Mouse (Mus musculus) cerebellum, adult 8-10 months (tissue): ENCODE data around the gene Kynu.

Experiments
- DNase-seq: peaks from one replicate; pipeline ENCODE4 v3.0.0; 2022

The Kynu gene

DNA sequence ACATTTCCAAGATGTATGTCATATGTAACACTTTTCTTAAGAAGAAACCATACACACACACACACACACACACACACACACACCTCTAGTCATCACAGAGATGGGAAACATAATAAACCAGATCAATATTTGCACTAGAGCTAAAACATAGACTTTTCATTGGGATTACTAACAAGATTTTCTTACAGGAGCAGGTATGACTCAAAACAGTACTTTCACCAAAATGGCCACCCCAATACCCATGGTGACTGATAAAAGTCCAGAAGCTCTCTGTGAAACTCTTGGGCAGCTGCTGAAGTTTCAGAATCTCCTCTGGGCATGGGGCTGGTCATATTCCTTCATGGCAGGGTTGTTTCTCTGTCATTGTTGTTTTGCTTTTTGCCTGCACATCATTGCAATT, 114.5 kb downstream of the Kynu start:
- DNase-seq, result no peak

DNA sequence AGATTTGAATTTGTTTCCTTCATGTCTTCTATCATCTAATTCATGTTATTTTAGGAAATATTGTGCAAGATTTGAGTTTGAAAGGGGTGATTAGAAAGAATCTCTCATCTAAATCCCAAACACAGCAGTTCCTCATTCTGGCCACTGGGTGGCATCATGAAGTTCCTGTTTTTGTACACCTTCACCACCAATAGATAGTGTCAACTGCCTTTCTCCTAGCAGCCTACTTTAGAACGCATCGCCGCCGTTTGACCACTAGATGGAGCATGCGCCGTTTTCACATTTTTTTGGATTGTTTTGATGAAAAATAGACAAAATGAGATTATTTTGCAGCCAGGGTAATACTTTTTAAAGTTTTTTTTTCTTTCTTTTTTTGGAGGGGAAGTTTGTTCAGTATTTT, 118.5 kb downstream of the Kynu start:
- peak; percentile 20 for DNase-seq

DNA sequence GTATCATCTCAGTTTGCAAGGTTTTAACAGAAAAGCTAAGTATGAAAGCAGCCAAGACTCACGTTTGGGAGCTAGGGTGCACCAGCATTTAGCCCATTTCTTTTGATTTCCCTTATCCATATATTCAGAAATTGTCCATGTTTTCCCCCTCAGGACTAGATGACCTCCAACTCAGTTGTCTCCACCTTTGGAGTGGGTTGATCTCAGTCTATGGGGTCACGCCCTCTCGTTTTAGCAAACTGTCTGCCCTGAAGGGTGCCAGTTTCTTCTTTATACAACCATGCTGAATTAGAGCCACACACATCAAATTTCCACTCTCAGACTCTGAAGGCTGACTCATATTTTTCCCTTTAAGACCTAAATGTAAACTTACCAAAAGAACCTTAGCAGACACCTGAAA, 119.0 kb downstream of the Kynu start:
- no peak for DNase-seq

DNA sequence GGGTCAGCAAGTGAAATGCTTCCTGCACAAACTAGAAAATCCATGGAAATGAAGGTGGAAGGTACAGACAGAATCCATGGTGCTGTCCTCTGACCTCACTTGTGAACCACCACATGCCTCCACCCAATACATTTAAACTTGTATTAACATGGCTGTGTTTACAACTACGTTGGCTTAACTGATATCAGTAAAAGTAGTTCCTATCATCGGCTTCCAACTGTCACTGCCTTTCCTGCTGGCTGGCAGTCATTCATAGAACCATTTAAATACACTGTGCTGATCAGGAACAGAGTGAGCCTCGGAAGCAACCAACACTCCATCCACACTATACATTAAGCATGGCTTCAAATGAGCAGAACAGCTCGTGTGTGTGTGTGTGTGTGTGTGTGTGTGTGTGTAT, 120.1 kb downstream of the Kynu start:
- DNase-seq, result no peak

DNA sequence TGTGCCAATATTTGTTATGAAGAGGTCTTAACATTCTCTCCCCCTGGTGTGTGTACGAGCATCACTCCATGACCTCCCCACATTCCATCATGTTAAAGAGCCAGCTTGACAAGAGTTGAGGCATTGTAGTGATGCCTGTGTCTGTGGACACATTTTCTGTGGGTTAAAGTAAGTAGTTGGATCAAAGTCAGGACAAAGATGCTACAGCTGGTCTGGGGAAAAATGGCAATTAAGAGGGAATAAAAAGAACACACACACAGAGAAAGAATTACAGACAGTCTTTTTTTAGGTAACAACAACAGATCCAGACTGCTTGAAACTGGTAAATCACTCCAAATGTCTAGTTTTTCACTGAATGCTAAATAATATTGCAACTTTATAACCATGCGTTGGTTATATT, 135.3 kb downstream of the Kynu start:
- DNase-seq, result no peak

DNA sequence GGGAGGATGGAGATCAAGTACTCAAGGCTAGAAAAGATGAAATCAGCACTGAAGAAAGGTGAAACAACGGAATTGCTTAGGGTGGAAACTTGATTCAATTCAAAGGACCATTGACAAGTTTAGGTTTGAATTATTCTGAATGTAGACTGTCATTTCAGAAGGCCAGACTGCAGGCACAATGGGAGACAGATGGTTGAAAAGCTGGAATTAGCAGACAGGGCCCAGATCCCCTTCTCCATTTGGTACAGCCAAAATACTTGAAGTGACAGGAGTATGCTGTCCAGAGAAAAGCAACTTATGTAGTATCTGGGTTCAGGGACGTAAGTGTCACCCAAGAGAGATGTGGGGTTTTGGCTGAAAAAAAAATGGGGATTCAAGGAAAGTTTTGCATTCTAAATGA, 136.2 kb downstream of the Kynu start:
- DNase-seq, result no peak

DNA sequence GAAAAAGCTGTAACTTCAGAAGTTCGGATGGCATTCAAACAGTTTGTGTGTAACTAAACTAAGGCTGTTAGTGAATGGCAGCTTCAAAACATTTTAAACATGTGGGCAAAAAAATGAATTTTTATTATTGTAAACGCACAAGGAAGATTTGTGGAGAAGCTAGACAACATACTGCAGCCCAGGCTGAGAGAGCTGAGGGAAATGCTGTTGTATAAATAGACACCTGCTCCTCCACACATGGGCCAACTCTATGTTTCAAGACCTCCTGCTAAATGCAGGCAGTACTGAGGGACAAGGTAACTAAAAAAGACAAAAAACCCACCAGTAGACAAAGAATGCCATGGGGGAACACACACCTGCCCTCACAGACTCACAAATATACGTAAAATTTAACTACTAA, 140.5 kb downstream of the Kynu start:
- DNase-seq, result no peak

DNA sequence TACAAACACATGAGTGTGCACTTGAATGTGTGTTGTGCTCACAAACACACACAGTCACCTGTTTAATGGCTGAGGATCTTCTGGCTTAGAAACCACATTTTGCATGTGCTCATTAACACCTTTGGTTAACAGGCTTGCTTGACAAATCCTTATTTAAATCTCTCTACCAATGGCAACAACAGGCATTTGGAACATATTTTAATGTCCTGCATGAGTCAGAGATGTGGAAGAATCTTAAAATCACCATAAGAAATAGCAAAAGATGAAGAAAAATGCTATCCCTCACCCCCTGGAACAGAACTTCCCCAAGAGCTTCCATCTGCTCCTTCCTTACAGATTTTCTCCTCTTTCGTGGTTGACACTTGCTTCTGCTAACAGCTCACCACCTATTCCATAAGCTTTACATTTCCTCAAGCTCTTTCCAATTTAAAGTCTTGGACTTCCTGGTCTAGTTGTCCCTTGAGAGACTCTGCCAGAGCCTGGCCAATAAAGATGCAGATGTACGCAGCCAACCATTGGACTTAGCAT, 157.5 kb downstream of the Kynu start:
- no peak for DNase-seq

DNA sequence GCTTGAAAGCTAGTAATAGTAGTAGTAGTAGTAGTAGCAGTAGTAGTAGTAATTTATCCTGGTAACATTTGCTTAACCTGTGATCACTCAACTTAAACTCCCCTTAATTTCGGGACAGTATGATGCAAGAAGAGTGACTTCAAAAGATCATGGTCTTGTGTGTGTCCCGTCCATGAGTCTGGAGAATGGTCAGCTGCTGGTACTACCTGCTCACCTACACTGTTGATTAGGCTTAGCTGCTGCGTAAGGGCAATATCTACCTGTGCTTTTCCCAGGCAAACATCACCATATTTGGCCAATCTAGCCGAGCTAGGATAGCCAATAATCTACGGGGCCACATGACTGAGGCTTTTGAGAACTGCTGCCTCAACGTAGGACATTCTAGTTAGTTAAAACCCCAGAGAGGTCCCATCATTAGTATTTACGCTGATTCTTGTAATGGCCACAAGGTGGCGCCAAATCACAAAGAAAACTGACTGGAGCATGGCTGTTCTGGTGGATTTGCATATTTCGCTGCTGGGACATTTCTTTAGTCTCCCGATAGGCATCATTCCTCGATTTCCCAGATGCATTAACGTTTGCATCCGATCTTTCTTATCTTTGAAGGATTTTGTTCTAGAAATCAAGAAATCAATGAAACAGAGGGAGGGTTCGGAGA, 167.4 kb downstream of the Kynu start:
- peak; percentile 55 for DNase-seq

DNA sequence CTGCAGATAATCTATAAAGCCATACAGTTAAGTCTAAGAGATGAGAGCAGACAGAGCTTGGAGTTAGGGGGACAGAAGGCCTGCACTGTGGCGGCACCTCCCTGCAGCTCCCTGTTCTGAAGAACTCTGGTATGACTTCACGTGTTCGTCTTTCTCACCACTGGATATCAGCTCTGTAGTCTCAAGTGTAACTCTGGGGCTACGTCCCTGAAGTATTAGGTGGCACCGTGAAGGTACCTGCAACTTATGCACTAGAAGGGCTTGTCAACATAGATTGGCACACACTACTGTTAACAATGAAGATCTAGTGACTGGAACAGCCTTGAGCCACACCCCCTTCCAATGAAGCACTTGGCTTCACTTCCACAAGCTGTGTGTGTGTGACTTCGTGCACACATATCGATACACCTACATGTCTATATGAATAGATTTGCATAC, 168.0 kb downstream of the Kynu start:
- no peak for DNase-seq

DNA sequence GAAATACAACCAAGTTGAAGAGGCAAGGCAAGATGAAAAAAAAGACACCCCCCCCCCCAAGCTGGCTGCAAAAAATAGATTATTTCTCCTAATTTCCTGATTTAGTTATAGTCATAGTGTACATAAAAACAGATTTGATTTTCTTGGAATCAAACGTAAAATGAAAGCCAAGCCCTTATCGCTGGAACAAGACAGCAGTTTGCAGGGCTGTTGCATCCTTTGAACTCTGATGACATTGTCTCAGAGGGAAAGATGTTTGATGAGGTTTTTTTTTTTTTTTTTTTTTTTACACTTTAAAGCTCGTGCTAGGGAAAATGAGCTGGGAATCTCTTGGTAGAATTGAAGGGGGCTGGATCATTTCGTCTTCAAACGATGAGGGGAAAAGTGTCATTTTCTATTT, 172.1 kb downstream of the Kynu start:
- DNase-seq, result no peak

DNA sequence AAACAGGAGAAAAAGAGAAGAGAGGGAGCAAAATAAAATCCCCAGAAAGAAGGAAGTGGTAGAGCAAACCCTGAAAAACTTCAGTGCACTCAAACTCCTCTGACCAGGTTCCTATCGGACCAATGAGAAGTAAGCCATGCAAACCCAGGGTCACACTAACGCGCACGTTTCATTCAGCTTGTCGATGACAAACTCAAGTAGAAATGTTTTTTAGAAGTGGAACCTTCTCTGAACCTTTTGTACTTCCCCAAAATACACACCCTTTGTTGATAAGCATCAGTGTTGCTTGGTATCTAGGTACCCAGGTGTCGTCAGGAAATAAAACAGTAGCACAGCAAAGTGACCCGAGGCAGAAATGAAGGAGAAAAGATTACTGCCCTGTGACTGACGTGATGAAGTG, 172.6 kb downstream of the Kynu start:
- DNase-seq, result no peak

DNA sequence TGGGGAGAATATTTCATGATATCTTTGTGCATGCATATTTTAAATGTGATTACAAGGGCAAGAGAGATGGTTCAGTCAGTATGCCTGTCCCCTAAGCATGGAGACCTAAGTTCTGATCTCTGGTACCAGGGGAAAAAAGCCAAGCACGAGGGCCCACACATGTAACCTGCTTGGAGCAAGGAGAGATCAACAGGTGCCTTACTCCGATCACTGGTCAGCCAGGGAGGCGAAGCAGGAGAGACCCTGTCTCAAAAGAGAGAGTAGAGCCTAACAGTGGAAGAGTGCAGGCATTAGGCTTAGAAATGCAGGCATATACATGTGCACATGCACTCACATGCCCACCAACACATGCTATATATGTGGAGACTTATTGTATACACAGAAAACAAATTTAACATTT, 173.7 kb downstream of the Kynu start:
- DNase-seq, result no peak
